Mouse (Mus musculus) hindbrain, embryonic 13.5 days (tissue): Measurements from ENCODE around the gene Plekhm2. TPM values are rescaled to one million over a fixed set of nuclear protein-coding genes. Genes with fewer than 3 reads are reported as not detected.

Source experiments
- ATAC-seq: fragments of 200-750 bp; cut with Nextera tagmentation; 2 replicates; pipeline ENCODE4 v1.8.0; 2017; ENCODE audit warnings: moderate TSS enrichment; ENCODE audit not compliant: low FRiP score
- H3K27ac ChIP-seq: fragments of 300-500 bp; sonication (generic); 2 replicates; pipeline ENCODE4 v1.5.1; 2015; ENCODE audit warnings: inconsistent platforms, mild to moderate bottlenecking, moderate library complexity
- H3K27me3 ChIP-seq: fragments of 300-500 bp; sonication (generic); 2 replicates; pipeline ENCODE4 v1.6.1; 2015; ENCODE audit warnings: mild to moderate bottlenecking, inconsistent platforms
- H3K36me3 ChIP-seq: fragments of 300-500 bp; sonication (generic); 2 replicates; pipeline ENCODE4 v1.6.1; 2015; ENCODE audit warnings: mild to moderate bottlenecking, inconsistent platforms
- H3K4me1 ChIP-seq: fragments of 300-500 bp; sonication (generic); replicated peaks from 2 replicates; pipeline ENCODE4 v1.6.1; 2015; ENCODE audit warnings: inconsistent platforms
- H3K4me2 ChIP-seq: fragments of 300-500 bp; sonication (generic); 2 replicates; pipeline ENCODE4 v1.6.1; 2015; ENCODE audit warnings: inconsistent platforms, mild to moderate bottlenecking, moderate library complexity
- H3K4me3 ChIP-seq: fragments of 300-500 bp; sonication (generic); 2 replicates; pipeline ENCODE4 v1.5.1; 2015; ENCODE audit warnings: mild to moderate bottlenecking, inconsistent platforms
- H3K9ac ChIP-seq: fragments of 300-500 bp; sonication (generic); 2 replicates; pipeline ENCODE4 v1.6.1; 2015; ENCODE audit warnings: mild to moderate bottlenecking, inconsistent platforms
- H3K9me3 ChIP-seq: fragments of 300-500 bp; sonication (generic); 2 replicates; pipeline ENCODE4 v1.6.1; 2016; ENCODE audit warnings: inconsistent platforms
- WGBS: fragments of 180-500 bp; shearing (Covaris S2); methylation state at CpG from one replicate; pipeline ENCODE4 v1.1.7; 2015; 5-methylcytosine and 5-hydroxymethylcytosine counted together
- polyA plus RNA-seq: library from polyadenylated mRNA; unstranded; fragments of >200 nt; fragmentation: Nextera tagmentation; extraction: Ambion mirVana; gene quantifications from 2 replicates; pipeline ENCODE4 v1.2.1, GENCODE M21; 2015

The Plekhm2 gene
- polyA plus RNA-seq, 1 experiment from 2014 or later: 6.9 TPM

DNA sequence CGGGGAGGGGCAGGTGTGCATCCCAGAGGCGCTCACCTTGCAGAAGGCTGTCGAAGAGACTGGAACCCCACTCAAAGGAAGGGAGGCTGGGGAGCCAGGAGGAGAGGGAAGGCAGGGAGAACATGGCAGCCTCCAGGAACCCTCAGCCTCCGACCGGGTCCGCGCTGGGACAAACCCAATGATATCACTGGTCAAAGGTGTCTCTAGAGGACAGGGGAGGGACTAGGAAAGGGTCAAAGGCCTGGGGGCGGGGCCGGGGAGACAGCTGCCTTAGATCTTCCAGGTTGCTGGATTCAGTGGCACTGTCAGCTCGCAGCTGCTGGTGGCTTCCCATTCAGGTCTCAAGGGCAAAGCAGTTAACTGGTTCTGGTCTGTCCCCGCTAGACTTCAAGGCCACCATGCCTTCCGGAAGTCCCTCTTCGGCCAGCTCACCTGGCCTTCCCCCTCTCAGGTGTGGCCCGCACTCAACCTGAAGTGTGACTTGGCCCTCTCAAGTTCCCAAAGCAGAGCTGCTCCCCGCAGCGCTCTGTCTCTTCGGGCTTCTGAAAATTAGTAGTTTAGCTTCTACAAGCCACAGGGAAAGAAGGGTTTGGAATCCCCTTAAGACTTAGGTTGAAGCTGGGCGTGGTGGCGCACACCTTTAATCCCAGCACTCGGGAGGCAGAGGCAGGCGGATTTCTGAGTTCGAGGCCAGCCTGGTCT is 46.7 kb downstream of the Plekhm2 start:
- H3K4me1 ChIP-seq: peaks cover 12% of the 10 kb centered on the region
- peak overlapping the region; percentile 8; the same call in 1 of the 2 replicates for H3K4me3 ChIP-seq
- ATAC-seq: 0 out of 2 replicates have a peak, but pooled peaks have one; percentile 12
- no peak overlapping the region; the same call in 1 of the 2 replicates for H3K9ac ChIP-seq
- H3K27me3 ChIP-seq: peaks cover 11% of the 10 kb centered on the region; the same call in 1 of the 2 replicates
- no peak overlapping the region for H3K27ac ChIP-seq
- peak overlapping the region; percentile 48 for H3K4me2 ChIP-seq
- no peaks in the 10 kb centered on the region for H3K9me3 ChIP-seq
- WGBS: 8% methylated on average over 22 of the region's 22 CpGs
- no peaks in the 10 kb centered on the region for H3K36me3 ChIP-seq

GRCm38 (mm10) chr4:141617299-141617698 is 47.4 kb downstream of the Plekhm2 start:
- 4% methylated on average over 20 of the region's 20 CpGs for WGBS

GRCm38 (mm10) chr4:141616811-141617210 is 47.9 kb downstream of the Plekhm2 start:
- H3K4me3 ChIP-seq: no peak overlapping the region
- 79% methylated on average over 5 of the region's 6 CpGs for WGBS
- no peaks in the 10 kb centered on the region for H3K36me3 ChIP-seq
- H3K4me1 ChIP-seq: peaks cover 12% of the 10 kb centered on the region
- peaks cover 11% of the 10 kb centered on the region; the same call in 1 of the 2 replicates for H3K27me3 ChIP-seq
- no peaks in the 10 kb centered on the region for H3K9me3 ChIP-seq
- ATAC-seq: no peak
- H3K9ac ChIP-seq: no peak overlapping the region
- no peak overlapping the region for H3K27ac ChIP-seq
- H3K4me2 ChIP-seq: no peak overlapping the region

More at GRCm38 (mm10) chr4:141617299-141617698, 47.4 kb downstream of the Plekhm2 start:
- peak; percentile 18; the same call in 1 of the 2 replicates for ATAC-seq
- H3K9ac ChIP-seq: no peak overlapping the region
- H3K4me1 ChIP-seq: peaks cover 12% of the 10 kb centered on the region
- H3K9me3 ChIP-seq: no peaks in the 10 kb centered on the region
- no peaks in the 10 kb centered on the region for H3K36me3 ChIP-seq
- 0 out of 2 replicates have a peak overlapping the region, but pooled peaks have one; percentile 8 for H3K4me3 ChIP-seq
- no peak overlapping the region for H3K27ac ChIP-seq
- peak overlapping the region; percentile 48 for H3K4me2 ChIP-seq
- peaks cover 11% of the 10 kb centered on the region; the same call in 1 of the 2 replicates for H3K27me3 ChIP-seq

DNA sequence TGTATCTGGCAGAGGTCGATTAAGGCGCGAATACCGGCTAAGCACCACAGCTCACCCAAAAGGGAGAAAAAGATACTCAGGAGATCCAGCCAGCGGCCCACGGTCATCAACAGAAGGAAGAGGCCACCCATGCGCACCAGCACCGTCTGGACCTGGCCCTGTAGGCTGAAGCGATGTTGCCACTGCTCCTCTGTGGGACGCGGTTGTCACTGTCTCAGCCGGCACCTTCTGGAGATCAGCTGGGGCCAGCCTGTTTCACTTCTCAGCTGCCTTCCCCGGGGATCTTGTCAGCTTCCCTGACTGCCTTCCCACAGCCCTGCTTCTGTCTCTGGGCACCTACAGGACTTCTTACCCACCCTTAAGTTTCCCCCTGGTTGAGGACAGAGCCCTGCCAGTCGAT is 49.8 kb downstream of the Plekhm2 start:
- Histone ChIP-seq H3K36me3 (no peaks in the 10 kb centered on the region), H3K4me2 (no peak overlapping the region), H3K9me3 (no peaks in the 10 kb centered on the region), H3K27me3 (peaks cover 8% of the 10 kb centered on the region; the same call in 1 of the 2 replicates), H3K27ac (no peak overlapping the region), H3K9ac (no peak overlapping the region), H3K4me1 (peaks cover 12% of the 10 kb centered on the region), H3K4me3 (no peak overlapping the region)
- 76% methylated on average over 14 of the region's 14 CpGs for WGBS
- no peak for ATAC-seq

- H3K9ac ChIP-seq: no peak overlapping the region
- 82% methylated on average over 6 of the region's 6 CpGs for WGBS
- H3K4me2 ChIP-seq: no peak overlapping the region
- H3K27me3 ChIP-seq: no peaks in the 10 kb centered on the region
- ATAC-seq: no peak
- no peak overlapping the region for H3K27ac ChIP-seq
- H3K36me3 ChIP-seq: no peaks in the 10 kb centered on the region
- H3K9me3 ChIP-seq: no peaks in the 10 kb centered on the region
- peaks cover 1% of the 10 kb centered on the region; the same call in 1 of the 2 replicates for H3K4me1 ChIP-seq
- no peak overlapping the region for H3K4me3 ChIP-seq
Measured at GRCm38 (mm10) chr4:141609538-141609937, 55.2 kb downstream of the Plekhm2 start.

DNA sequence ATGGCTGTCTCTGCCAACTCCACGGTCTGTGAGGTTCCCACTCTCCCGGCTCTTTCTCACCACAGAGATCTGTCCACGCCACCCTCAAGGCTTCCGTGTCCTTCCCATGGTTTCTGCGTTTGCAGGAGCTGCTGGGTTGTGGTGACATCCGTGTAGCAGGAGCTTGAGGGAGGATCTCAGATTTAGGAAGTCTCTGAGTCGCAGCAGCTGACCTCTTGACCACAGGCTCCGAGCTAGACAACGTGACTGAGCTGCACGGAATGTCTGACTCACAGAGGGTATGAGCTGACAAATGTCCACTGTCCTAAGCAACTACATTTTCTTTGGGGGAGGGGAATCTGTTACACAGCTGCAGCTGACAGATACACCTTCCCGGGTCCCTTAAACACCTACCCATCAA is 58.8 kb downstream of the Plekhm2 start, which contains the start of gene Fblim1:
Gene Fblim1, minus strand, starts transcription at position 236 of the 400 bp plus-strand sequence.
- Histone ChIP-seq H3K36me3 (no peaks in the 10 kb centered on the region), H3K4me3 (no peak within 1 kb of the TSS), H3K27ac (no peak within 1 kb of the TSS), H3K27me3 (peaks cover 8% of the 10 kb centered on the region; the same call in 1 of the 2 replicates), H3K4me2 (no peak within 1 kb of the TSS), H3K9me3 (no peaks in the 10 kb centered on the region), H3K9ac (no peak within 1 kb of the TSS), H3K4me1 (peaks cover 5% of the 10 kb centered on the region; the same call in 1 of the 2 replicates)
- ATAC-seq: no peak
- WGBS: 89% methylated on average over 11 of the region's 11 CpGs

- no peak for ATAC-seq
- H3K27me3 ChIP-seq: peaks cover 9% of the 10 kb centered on the region; the same call in 1 of the 2 replicates
- H3K4me3 ChIP-seq: no peak overlapping the region
- H3K27ac ChIP-seq: no peak overlapping the region
- no peak overlapping the region for H3K9ac ChIP-seq
- no peaks in the 10 kb centered on the region for H3K36me3 ChIP-seq
- no peak overlapping the region for H3K4me2 ChIP-seq
- 88% methylated on average over 5 of the region's 5 CpGs for WGBS
- H3K9me3 ChIP-seq: no peaks in the 10 kb centered on the region
- H3K4me1 ChIP-seq: peaks cover 7% of the 10 kb centered on the region; the same call in 1 of the 2 replicates
Measured at GRCm38 (mm10) chr4:141605421-141605820, 59.3 kb downstream of the Plekhm2 start.

DNA sequence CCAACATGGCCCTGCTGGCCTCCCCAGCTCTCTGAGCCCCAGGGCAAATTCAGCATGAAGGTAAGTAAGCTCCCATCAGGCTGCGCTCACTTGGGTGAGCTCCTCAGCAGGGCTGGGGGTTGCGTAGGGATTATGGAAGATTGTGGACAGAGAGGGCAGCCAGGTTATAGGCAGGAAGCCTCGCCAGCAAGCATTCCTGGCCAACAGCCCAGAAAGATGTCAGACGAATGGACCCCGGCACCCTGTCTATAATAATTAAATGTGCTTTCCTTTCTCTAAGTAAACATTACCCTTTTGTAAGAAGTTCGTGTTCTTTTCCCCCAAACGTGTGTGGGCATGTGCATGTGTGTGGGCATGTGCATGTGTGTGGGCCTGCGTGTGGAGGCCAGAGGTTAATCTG is 60.2 kb downstream of the Plekhm2 start:
- Histone ChIP-seq H3K4me2 (no peak overlapping the region), H3K9me3 (no peaks in the 10 kb centered on the region), H3K9ac (no peak overlapping the region), H3K27ac (no peak overlapping the region), H3K36me3 (no peaks in the 10 kb centered on the region), H3K27me3 (peaks cover 12% of the 10 kb centered on the region; the same call in 1 of the 2 replicates), H3K4me3 (no peak overlapping the region), H3K4me1 (peaks cover 16% of the 10 kb centered on the region)
- no peak for ATAC-seq
- WGBS: 75% methylated on average over 8 of the region's 8 CpGs

DNA sequence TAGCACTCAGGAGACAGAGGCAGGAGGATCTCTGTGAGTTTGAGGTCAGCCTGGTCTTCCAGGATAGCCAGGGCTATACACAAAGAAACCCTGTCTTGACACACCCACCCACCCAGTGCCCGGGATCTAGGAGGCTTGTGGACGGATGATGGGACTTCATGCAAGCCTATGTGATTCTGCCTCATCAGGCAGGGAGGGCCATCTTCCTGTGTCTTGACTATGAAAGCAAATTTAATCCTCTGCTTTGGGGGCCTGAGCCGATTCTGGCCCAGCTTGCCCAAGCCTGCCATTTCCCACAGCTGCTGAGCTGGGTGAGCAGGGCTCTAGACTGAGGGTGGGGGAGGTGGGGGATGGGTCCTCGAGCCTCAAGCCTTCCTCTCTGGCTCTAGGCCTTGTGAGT is 60.8 kb downstream of the Plekhm2 start:
- Histone ChIP-seq H3K27ac (no peak overlapping the region), H3K9me3 (no peaks in the 10 kb centered on the region), H3K4me1 (peaks cover 22% of the 10 kb centered on the region), H3K36me3 (no peaks in the 10 kb centered on the region), H3K9ac (no peak overlapping the region), H3K4me2 (no peak overlapping the region), H3K4me3 (no peak overlapping the region), H3K27me3 (peaks cover 15% of the 10 kb centered on the region; the same call in 1 of the 2 replicates)
- 83% methylated on average over 4 of the region's 4 CpGs for WGBS
- ATAC-seq: no peak

DNA sequence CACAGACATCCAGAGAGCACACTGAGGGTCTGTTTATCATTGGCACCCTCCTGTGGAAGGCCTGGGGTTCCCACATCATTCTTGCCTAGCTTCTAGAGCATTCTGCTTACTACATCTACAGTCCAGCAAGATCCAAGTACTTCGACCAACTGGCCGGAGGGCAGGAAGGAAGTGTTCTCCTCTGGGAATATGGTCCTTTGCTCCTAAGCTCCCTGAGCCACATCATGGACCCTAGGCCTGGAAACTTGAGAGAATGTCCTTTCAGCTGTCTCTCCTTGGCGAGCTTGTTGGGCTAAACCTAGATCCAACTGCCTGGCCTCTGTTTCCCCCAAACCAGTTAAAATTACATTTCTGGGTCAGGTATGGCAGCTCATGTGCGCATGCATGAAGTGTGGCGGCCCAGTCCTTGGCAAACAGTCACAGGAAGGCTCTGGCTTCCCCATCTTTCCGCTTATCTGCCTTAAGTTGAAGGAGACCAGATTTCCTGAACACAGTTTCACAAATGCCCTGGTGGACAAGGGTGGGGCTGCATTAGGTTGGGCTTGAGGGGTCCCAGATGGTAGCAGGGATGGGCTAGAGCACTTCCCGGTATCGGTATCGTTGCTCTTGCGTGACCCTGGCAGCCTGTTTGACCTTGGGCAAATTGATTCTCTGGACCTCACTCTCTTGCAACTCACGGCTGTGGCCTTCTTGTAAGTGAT is 62.0 kb downstream of the Plekhm2 start:
- H3K27ac ChIP-seq: no peak overlapping the region
- 85% methylated on average over 11 of the region's 11 CpGs for WGBS
- no peaks in the 10 kb centered on the region for H3K9me3 ChIP-seq
- no peak overlapping the region for H3K4me2 ChIP-seq
- ATAC-seq: no peak
- no peak overlapping the region for H3K9ac ChIP-seq
- H3K4me1 ChIP-seq: peaks cover 34% of the 10 kb centered on the region
- peaks cover 20% of the 10 kb centered on the region; the same call in 1 of the 2 replicates for H3K27me3 ChIP-seq
- no peak overlapping the region for H3K4me3 ChIP-seq
- H3K36me3 ChIP-seq: no peaks in the 10 kb centered on the region

DNA sequence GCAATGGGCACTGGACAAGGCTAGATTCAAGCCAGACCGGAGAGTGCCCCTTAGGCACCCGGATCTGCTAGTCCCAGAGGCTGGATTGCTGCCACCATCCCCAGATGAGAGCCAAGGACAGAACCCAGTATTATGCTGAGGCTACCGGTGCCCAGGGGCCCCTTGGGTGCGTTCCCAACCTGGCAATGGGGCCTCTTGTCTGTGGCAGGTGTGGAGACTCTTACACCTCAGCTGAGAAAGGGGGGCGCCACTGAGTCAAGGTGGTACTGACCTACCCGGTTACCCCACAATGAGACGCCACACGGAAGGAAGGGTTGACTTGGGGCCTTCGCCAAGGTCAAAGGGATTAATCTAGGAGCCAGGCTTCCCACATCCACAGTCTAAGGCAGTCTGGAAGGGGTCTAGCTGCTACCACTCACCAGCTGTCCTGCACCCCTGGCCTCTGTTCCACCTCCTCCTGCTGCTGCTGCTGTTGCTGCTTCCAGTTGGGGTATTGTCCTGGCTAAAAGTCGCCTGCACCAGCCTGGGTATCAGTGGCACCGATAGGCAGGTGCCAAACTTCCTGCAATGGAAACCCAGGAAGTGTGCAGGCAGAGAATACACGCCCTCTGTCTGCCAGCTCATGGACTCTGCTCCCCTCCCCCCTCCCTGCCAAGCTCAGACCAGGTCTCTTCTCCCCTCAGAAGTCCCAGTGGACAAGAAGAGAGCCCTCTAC is 63.4 kb downstream of the Plekhm2 start:
- Histone ChIP-seq H3K27ac (no peak overlapping the region), H3K9ac (no peak overlapping the region), H3K4me3 (no peak overlapping the region), H3K27me3 (peaks cover 20% of the 10 kb centered on the region; the same call in 1 of the 2 replicates), H3K4me1 (peaks cover 34% of the 10 kb centered on the region), H3K4me2 (no peak overlapping the region), H3K36me3 (no peaks in the 10 kb centered on the region), H3K9me3 (no peaks in the 10 kb centered on the region)
- 75% methylated on average over 12 of the region's 12 CpGs for WGBS
- ATAC-seq: no peak

DNA sequence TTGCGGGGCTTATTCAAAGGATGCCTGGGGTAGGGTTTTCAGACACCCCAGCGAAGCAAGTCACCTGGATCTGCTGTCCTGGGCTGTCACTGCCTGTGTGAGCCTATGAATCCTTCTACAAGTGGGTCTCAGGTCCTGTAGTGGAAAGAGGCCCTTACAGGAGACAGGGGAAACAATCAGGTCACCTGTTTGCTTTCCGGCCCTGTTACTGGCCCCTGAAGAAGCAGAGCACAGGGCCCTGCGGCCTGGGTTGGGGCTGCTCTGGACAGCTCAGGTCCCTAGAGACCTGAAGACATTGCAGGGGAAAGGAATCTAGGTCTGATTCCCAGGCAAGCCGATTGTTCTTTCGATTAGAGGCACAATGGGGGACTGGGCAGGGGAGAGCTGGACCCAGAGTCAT is 64.3 kb downstream of the Plekhm2 start:
- Histone ChIP-seq H3K27me3 (peaks cover 20% of the 10 kb centered on the region; the same call in 1 of the 2 replicates), H3K4me1 (peaks cover 34% of the 10 kb centered on the region), H3K9ac (peak overlapping the region; percentile 84), H3K4me2 (peak overlapping the region; percentile 85), H3K4me3 (peak overlapping the region; percentile 61), H3K27ac (no peak overlapping the region), H3K9me3 (no peaks in the 10 kb centered on the region), H3K36me3 (0 out of 2 replicates have a peak, but pooled peaks cover 4% of the 10 kb centered on the region)
- 24% methylated on average over 6 of the region's 6 CpGs for WGBS
- peak; percentile 35; the same call in 1 of the 2 replicates for ATAC-seq
